Mouse (Mus musculus) forebrain, embryonic 16.5 days (tissue): ENCODE results near the gene Akap1. TPM values are rescaled to one million over a fixed set of nuclear protein-coding genes. Genes with fewer than 3 reads are reported as not detected.
A peak's percentile ranks its signal among the peaks of the same experiment; 100 is the strongest.
"Not testable (repeated sequence)": the region's sequence is repeated elsewhere in the genome, so short reads cannot be mapped to it uniquely, and the experiment has no call there.

Experiments
- ATAC-seq: fragments of 200-750 bp; cut with Nextera tagmentation; 2 replicates; pipeline ENCODE4 v1.8.0; 2017; ENCODE audit warnings: mild to moderate bottlenecking, moderate library complexity
- H3K27ac ChIP-seq: fragments of 300-500 bp; sonication (generic); 2 replicates; pipeline ENCODE4 v1.5.1; 2014; ENCODE audit warnings: low read length, control low read depth
- H3K27me3 ChIP-seq: fragments of 300-500 bp; sonication (generic); replicated peaks from 2 replicates; pipeline ENCODE4 v1.6.1; 2014; ENCODE audit warnings: low read length; ENCODE audit not compliant: control insufficient read depth, insufficient read depth
- H3K36me3 ChIP-seq: fragments of 300-500 bp; sonication (generic); 2 replicates; pipeline ENCODE4 v1.6.1; 2014; ENCODE audit not compliant: control insufficient read depth, insufficient read depth
- H3K4me1 ChIP-seq: fragments of 300-500 bp; sonication (generic); replicated peaks from 2 replicates; pipeline ENCODE4 v1.6.1; 2014; ENCODE audit warnings: low read length; ENCODE audit not compliant: control insufficient read depth, insufficient read depth
- H3K4me2 ChIP-seq: fragments of 300-500 bp; sonication (generic); 2 replicates; pipeline ENCODE4 v1.6.1; 2014; ENCODE audit warnings: mild to moderate bottlenecking, low read length, control low read depth
- H3K4me3 ChIP-seq: fragments of 300-500 bp; sonication (generic); replicated peaks from 2 replicates; pipeline ENCODE4 v1.5.1; 2014; ENCODE audit warnings: mild to moderate bottlenecking, low read length, control low read depth
- H3K9ac ChIP-seq: fragments of 300-500 bp; sonication (generic); replicated peaks from 2 replicates; pipeline ENCODE4 v1.6.1; 2014; ENCODE audit warnings: low read depth, low read length, control low read depth
- H3K9me3 ChIP-seq: fragments of 300-500 bp; sonication (generic); 2 replicates; pipeline ENCODE4 v1.6.1; 2016; ENCODE audit warnings: low read length; ENCODE audit not compliant: control insufficient read depth
- WGBS: fragments of 180-500 bp; shearing (Covaris S2); extraction: QIAGEN DNeasy Blood & Tissue Kit; methylation state at CpG from one replicate; pipeline ENCODE4 v1.1.7; 2014; 5-methylcytosine and 5-hydroxymethylcytosine counted together
- polyA plus RNA-seq: library from polyadenylated mRNA; unstranded; fragments of >200 nt; fragmentation: Nextera tagmentation; extraction: Ambion mirVana; gene quantifications from 2 replicates; pipeline ENCODE4 v1.2.1, GENCODE M21; 2015

The Akap1 gene
- polyA plus RNA-seq, 1 experiment from 2014 or later = 40.7 TPM

DNA sequence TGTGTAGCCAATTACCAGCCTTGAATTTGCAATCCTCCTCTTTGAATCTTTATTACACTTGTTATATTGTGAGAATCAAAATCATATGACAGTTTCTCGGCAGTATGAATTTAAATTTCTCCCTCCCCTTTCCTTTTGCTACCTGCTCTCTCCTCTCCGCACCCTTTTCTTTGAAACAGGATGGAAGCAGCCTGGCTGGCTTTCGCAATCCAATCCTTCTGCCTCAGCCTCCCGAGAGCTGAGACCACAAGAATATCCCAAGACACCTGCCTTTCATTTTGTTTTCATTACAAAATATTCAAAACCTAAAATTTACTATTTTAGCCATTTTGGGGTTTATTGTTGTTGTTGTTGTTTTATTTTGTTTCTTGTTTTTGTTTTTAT lies 34.0 kb upstream of the Akap1 start:
- no peaks in the 10 kb centered on the region for H3K9me3 ChIP-seq
- no peaks in the 10 kb centered on the region for H3K4me1 ChIP-seq
- H3K4me3 ChIP-seq = no peak overlapping the region
- no peak for ATAC-seq
- WGBS = 72% methylated on average over 4 of the region's 4 CpGs
- H3K27ac ChIP-seq = no peak overlapping the region
- no peak overlapping the region for H3K9ac ChIP-seq
- H3K27me3 ChIP-seq = peaks cover 2% of the 10 kb centered on the region; the same call in 1 of the 2 replicates
- no peak overlapping the region for H3K4me2 ChIP-seq
- H3K36me3 ChIP-seq = no peaks in the 10 kb centered on the region

DNA sequence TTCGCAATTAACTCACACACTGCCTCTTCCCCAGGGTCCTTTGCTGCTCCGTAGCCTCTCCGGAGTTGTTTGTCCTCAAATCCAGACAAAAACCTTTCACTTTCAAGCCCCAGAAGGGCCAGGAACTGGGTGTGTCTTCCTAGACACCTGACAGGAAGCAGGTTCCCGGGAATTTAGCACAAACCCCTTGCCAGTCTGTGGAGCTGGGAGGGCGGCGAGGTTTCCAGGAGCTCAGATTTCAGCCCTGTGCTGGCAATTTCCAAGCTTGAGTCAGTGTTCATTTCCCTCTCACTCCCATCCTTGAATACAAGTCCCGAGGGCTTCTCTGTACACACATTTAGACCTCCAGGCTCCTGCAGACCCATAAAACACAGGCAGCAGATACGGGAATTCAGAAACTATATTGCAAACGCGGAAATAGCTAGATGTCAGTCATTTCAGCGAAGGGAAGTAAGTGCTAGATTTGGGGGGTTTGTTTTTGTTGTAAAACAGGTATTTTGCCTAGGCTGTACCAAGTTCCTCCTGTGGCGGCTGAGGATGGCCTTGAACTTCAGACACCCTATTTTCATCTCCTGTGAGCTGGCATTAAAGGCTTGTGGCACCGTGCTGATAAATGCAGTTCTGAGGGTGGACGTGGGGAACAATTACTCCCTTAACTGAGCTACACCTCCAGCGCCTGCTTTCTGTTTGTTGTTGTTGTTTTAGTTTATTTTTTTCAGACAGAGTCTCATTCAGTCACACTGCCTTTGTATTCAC lies 33.4 kb upstream of the Akap1 start:
- Histone ChIP-seq H3K9ac (no peak overlapping the region), H3K9me3 (no peaks in the 10 kb centered on the region), H3K4me3 (no peak overlapping the region), H3K27me3 (peaks cover 2% of the 10 kb centered on the region; the same call in 1 of the 2 replicates), H3K4me1 (no peaks in the 10 kb centered on the region), H3K27ac (no peak overlapping the region), H3K4me2 (no peak overlapping the region), H3K36me3 (no peaks in the 10 kb centered on the region)
- WGBS = 55% methylated on average over 15 of the region's 15 CpGs
- no peak for ATAC-seq

DNA sequence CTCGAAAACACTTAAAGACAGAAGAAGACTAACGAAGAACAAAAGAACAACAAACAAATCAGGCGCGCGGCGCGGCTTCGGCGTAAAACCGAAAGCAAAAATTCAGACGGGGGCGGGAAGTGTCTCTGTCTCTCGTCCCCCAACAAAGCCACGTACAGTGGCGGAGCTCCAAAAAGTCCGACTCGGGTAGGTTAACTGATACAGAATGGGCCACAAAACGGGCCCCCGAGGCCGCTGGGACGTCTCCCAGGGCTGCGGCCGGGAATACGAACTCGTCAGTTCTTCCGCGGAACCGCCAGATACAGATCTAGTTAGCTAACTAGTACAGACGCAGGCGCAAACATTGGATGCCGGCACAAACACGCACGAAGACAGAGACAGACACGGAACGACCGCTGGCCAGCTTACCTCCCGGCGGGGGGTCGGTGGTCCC lies 31.4 kb upstream of the Akap1 start:
- 36% methylated on average over 22 of the region's 39 CpGs for WGBS
- H3K4me3 ChIP-seq = peak overlapping the region; percentile 31
- H3K4me1 ChIP-seq, H3K27ac ChIP-seq, H3K9ac ChIP-seq, H3K36me3 ChIP-seq, ATAC-seq, H3K9me3 ChIP-seq, H3K27me3 ChIP-seq: not testable (repeated sequence)
- peak overlapping the region; percentile 31; the same call in 1 of the 2 replicates for H3K4me2 ChIP-seq

DNA sequence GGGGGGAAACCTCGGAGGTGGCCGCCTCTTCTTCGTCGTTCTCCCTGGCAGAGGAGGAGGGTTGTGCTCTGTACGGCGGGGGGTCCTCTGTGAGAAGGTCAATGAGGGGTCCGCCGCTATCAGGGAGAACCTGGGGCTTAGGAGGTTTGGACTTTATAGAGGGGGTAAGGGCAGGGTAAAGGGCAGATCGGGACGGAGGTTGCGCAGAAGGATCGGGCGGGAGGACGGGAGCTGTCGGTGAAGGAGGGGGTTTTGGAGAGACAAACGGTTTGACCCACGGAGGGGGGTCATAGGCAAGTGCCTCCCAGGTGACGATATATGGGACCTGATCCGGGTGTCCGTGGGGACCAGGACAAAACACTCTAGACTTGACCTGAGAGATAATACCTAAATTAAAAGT lies 30.8 kb upstream of the Akap1 start:
- H3K9me3 ChIP-seq, H3K27me3 ChIP-seq, H3K36me3 ChIP-seq, H3K27ac ChIP-seq, H3K4me1 ChIP-seq, H3K4me3 ChIP-seq, ATAC-seq, H3K9ac ChIP-seq, H3K4me2 ChIP-seq: not testable (repeated sequence)
- 46% methylated on average over 14 of the region's 20 CpGs for WGBS

DNA sequence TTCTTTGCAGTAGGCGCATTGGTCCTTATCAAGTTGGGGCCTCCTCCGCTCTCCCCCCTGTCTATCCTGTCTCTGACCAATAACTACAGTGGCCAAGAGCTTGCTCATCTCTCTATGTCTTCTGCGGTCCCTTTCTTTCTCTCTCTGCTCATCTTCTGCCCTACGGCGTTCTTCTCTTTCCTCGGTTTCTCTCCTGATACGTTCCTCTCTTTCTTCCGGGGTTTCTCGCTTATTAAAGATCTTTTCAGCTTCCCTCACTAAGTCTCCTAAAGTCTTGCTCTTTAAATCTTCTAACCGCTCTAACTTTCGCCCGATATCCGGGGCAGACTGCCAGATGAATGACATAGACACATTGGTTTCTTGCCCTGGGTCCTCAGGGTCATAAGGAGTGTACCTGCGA lies 29.9 kb upstream of the Akap1 start:
- H3K4me1 ChIP-seq, H3K27me3 ChIP-seq, H3K36me3 ChIP-seq, H3K4me2 ChIP-seq, H3K9me3 ChIP-seq, ATAC-seq, H3K4me3 ChIP-seq, H3K9ac ChIP-seq, H3K27ac ChIP-seq: not testable (repeated sequence)
- 98% methylated on average over 11 of the region's 14 CpGs for WGBS

DNA sequence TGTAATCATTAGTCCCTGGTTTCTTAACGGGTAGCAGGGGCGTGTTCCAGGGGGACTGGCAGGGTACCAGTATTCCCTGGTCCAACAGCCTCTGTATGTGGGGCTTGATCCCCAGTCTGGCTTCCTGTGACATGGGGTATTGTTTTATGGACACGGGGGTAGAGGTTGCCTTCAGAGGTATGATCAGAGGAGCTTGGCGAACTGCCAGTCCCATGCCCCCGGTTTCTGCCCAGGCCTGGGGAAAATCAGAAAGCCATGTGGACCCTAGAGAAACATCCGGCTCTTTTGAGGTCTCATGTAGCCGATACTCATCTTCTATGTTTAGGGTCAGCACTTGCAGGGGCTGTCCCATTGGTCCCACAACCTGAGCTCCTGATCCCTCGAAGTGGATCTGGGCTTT lies 29.1 kb upstream of the Akap1 start:
- not testable (repeated sequence) for H3K9ac ChIP-seq, ATAC-seq, H3K9me3 ChIP-seq, H3K27ac ChIP-seq, H3K4me1 ChIP-seq, H3K4me2 ChIP-seq, H3K27me3 ChIP-seq, H3K4me3 ChIP-seq, H3K36me3 ChIP-seq
- WGBS = no CpG with 5 or more reads among the region's 8 CpGs

DNA sequence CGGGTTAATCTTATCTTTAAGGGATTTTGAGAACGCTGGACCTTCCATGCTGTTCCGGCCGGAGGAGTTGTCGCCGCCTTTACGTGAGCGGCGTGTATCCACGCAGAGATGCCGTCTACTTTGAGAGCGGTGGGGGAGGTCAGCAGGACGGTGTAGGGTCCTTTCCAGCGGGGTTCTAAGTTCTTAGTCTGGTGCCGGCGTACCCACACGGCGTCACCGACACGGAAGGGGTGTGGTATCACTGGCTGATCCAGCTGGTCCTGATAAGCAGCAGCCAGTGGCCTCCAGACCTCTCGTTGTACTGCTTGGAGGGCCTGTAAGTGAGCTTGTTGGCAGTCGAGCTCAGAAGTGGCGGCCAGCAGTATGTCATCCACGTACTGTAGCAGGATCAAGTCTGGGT lies 28.4 kb upstream of the Akap1 start:
- WGBS = 96% methylated on average over 21 of the region's 24 CpGs
- ATAC-seq, H3K9ac ChIP-seq, H3K4me1 ChIP-seq, H3K36me3 ChIP-seq, H3K9me3 ChIP-seq, H3K4me2 ChIP-seq, H3K27me3 ChIP-seq, H3K4me3 ChIP-seq, H3K27ac ChIP-seq: not testable (repeated sequence)

DNA sequence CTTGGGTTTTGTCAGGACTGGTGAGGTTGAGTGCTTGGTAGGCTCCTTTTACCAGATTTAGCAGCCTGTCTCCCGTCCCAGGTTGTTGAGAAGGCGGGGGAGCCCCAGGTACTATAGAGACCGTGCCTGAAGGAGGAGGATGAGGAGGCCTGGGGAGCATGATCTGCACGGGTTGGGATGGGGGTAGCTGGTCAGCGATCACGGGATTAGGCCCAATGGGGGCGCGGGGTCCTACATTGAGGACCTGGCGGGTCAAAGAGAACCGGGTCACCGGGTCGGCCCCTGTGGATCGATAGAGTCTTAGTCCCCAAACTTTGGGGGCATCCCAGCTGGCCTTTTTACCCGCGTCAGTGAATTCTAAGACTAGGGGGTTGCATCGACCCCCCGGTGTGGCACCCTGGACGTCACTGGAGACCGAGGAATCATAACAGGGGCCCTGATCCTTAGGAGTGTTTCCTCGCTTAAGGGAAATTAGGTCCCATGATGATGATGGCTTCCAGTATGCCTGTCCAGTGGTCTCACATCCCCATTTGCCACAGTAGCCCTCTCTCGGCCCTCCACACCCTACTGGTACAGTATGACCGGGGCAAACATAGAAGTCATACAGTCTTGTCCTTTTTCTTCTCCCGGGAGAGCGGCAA lies 27.7 kb upstream of the Akap1 start:
- 93% methylated on average over 16 of the region's 24 CpGs for WGBS
- not testable (repeated sequence) for H3K9ac ChIP-seq, H3K36me3 ChIP-seq, ATAC-seq, H3K9me3 ChIP-seq, H3K27ac ChIP-seq, H3K4me3 ChIP-seq, H3K4me2 ChIP-seq, H3K4me1 ChIP-seq, H3K27me3 ChIP-seq

DNA sequence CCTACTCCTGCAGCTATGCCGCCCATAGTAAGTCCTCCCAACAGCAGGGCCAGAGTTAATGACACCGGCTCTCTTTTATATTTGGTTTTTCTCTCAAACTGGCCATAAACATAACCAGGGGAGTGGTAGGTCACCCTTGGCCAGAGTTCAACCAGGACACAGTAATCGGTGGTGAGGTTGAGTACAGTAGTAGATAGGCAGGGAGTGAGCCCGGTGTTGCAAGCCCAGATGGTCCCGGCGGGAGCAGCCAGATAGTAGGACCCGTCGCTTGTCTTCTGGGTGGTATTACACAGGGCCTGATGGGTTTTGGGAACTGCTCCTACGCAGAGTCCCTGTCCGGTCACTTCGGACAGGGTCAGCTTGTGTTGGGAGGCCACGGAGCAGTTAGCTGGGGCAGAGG lies 27.1 kb upstream of the Akap1 start:
- not testable (repeated sequence) for H3K4me1 ChIP-seq, H3K27me3 ChIP-seq, H3K9me3 ChIP-seq, H3K9ac ChIP-seq, H3K4me2 ChIP-seq, ATAC-seq, H3K4me3 ChIP-seq, H3K27ac ChIP-seq, H3K36me3 ChIP-seq
- 100% methylated on average over 8 of the region's 12 CpGs for WGBS
